Mouse (Mus musculus): ENCODE measurements around the gene Hist2h2aa2.
A peak's percentile ranks its signal among the peaks of the same experiment; 100 is the strongest.

The Hist2h2aa2 gene

DNA sequence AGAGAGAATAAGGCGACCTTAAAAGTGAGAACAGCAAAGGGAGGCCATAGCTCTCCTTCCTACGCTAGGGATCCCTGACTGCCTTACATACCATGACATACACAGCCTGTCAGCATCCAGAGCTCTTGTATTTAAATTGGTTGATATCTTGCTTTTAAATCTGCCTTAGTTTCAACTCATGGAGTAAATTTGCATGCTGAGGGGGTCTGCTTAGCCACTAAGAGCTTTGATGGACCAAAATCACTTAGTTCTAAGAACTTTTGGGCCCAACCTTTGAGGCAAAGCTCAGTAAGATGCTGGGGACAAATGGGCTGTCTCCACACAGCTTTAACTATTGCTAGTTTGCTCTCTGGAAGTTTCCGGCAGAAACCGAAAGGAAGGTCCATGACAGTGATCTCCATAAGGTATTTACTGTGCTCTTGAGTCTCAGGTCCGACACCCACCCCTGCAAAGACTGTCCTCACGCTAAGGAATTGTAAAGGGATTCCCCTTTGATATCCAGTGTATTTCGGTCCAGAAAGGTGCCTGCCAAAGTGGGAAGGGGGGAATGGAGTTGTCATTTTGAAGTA lies 2.7 kb downstream of the Hist2h2aa2 start:
- peak; percentile 16 for DNase-seq (ENCODE audit: low read depth, low spot score)

DNA sequence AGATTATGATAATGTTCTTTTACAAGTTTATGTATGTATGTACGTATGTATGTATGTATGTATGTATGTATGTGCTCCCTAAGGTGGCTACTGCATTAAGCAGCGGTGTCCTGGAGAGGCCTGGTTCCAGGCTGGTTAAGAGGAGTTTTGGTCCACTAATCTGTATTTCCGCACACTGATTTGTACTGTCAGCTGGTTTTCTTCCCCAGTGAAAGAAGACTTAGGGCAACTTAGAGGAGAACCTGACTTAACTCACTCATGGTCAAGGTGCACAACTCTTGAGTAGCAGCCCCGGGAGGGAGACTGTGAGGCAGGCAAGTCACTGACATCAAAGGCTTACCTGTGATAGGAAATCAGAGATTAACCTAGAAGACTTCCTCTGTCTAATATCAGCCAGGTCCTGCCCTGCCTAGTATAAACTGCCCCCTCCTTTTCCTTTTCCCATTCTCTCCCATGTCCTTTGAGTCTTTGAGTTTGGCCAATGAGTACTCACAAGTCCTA lies 3.2 kb downstream of the Hist2h2aa2 start:
- no peak for DNase-seq (ENCODE audit: low read depth, low spot score)

DNA sequence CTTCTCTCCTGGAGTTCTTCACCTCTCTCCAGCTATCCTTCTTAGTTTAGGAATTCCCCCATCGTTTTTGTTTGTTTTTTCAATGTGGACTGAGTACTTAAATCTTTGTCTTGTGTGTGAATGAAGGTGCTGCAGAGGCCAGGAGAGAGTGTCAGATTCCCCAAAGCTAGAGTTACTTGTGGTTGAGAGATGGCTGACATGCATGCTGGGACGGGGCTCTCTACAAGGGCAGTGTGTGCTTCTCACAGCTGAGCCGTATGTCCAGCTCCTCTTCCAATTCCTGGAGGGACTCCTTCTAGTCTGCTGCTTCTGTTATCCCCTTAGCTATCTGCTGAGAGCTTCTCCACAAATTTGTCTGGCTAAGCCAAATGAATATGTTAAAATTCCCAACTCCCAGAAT lies 4.2 kb downstream of the Hist2h2aa2 start:
- DNase-seq (ENCODE audit: low read depth, low spot score), result no peak

- DNase-seq (ENCODE audit: low read depth, low spot score), result peak; percentile 35
Observed at GRCm38 (mm10) chr3:96234914-96235313, 5.2 kb downstream of the Hist2h2aa2 start.

- DNase-seq (ENCODE audit: low read depth, low spot score), result no peak
Observed at GRCm38 (mm10) chr3:96231758-96232120, 8.3 kb downstream of the Hist2h2aa2 start.

GRCm38 (mm10) chr3:96230910-96231757 lies 8.9 kb downstream of the Hist2h2aa2 start:
- no peak for DNase-seq (ENCODE audit: low read depth, low spot score)

DNA sequence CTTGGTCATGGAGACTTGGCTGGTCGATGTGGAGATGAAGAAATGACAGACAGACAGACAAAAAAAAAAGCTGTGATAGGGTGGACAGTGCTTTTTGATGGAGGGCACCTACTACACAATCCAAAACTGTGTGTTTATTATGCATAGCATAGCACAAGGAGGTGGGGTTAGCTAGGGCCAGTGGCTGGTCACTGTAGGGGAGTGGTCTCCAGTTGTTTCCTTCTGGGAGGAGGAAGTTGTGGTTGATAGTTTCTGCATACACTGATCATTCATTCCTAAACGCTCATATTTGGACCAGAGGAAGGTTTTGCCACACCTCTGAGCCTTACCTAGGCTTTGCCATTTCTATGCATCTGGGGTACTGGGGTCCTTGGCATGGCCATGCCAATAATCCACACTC lies 9.7 kb downstream of the Hist2h2aa2 start:
- DNase-seq (ENCODE audit: low read depth, low spot score), result no peak

DNA sequence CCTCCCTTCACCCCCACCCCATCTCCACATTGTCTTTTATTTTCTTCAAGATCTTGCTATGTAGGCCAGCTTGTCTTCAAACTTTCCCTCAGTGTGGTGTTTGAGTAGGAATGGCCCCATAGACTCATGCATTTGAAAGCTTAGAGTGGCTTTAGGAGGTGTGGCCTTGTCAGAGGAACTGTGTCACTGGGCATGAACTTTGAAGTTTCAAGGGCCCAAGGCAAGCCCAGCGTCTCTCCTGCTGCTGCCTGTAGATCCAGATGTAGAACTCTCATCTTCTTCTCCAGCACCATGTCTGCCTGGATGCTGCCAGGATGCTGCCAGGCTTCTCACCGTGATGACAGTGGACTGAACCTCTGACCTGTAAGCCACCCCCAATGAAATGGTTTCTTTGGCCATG lies 11.2 kb downstream of the Hist2h2aa2 start:
- no peak for DNase-seq (ENCODE audit: low read depth, low spot score)

- no peak for DNase-seq (ENCODE audit: low read depth, low spot score)
Observed at GRCm38 (mm10) chr3:96226695-96227648, 13.1 kb downstream of the Hist2h2aa2 start.

DNA sequence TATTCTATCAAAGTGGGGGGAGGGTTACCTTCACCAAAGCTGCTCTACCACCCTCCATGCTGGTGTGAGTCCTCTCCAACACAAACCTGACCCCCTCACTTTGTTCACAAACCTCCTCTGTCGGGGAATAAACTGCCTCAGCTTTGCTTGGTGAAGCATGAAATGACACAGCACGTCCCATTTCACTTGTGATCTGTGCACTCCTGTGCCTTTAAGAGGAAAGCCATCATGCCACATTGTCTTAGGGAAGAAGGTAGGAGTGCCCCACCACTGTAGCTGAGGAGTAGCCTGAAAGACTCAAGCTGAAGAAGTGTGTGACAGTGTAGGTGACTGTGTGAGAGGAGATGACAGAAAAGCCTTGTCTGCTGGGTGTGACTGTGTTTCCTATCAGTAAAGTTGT lies 14.7 kb downstream of the Hist2h2aa2 start:
- no peak for DNase-seq (ENCODE audit: low read depth, low spot score)

DNA sequence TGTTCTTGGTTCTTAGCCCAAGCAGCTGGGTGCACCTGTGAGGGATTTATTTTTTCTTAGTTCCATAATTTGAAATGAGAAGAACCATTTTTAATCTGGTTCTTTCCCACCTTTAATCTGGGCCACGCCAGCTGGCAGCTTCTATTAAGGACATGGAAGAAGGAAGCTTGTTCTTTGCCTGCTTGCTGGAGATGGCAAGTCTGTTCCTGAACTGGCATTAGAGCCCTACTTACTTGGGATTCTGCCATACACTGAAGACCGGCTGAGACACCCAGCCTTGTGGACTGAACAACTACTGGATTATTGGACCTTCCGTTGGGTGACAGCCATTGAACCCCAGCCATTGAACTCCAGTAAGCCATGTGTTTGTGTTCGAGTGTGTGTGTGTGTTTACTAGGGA lies 17.3 kb downstream of the Hist2h2aa2 start:
- no peak for DNase-seq (ENCODE audit: low read depth, low spot score)

- DNase-seq (ENCODE audit: low read depth, low spot score), result no peak
Observed at GRCm38 (mm10) chr3:96221640-96222038, 18.4 kb downstream of the Hist2h2aa2 start.

- DNase-seq (ENCODE audit: low read depth, low spot score), result peak; percentile 95
Observed at GRCm38 (mm10) chr3:96220765-96221639, 19.1 kb downstream of the Hist2h2aa2 start, which contains the start of the genes Hist2h2ac and Hist2h2be. Gene Hist2h2ac (minus strand): TSS chr3:96220880. Gene Hist2h2be (plus strand): TSS chr3:96221119.

GRCm38 (mm10) chr3:96220131-96220764 lies 19.8 kb downstream of the Hist2h2aa2 start:
- peak; percentile 69 for DNase-seq (ENCODE audit: low read depth, low spot score)

- peak; percentile 92 for DNase-seq (ENCODE audit: low read depth, low spot score)
Observed at GRCm38 (mm10) chr3:96219661-96220130, 20.4 kb downstream of the Hist2h2aa2 start, which contains the start of the genes Bola1 and Hist2h2ab. Gene Bola1 (minus strand): TSS chr3:96219709. Gene Hist2h2ab (plus strand): TSS chr3:96219865.

DNA sequence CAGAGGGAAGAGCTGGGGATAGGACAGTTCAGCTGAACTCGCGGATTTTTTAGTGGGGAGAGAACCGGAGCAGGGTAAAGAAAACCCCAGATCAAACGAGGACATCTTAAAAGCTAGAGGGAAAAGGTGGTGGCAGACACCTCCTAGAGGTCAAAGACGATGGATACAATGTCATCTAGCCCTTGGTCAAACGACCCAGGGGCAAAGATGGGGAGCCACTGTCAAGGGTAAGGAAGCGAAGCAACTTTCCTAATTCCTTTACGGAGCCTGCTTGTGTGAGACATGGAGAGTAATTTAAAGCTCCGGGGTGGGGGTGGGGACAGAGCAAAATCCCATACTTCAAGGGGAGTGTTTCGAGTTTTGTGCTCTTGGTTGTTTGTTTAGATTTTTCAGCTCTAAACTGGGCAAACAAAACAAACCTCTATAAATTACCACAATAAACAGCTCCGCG lies 20.9 kb downstream of the Hist2h2aa2 start:
- no peak for DNase-seq (ENCODE audit: low read depth, low spot score)

DNA sequence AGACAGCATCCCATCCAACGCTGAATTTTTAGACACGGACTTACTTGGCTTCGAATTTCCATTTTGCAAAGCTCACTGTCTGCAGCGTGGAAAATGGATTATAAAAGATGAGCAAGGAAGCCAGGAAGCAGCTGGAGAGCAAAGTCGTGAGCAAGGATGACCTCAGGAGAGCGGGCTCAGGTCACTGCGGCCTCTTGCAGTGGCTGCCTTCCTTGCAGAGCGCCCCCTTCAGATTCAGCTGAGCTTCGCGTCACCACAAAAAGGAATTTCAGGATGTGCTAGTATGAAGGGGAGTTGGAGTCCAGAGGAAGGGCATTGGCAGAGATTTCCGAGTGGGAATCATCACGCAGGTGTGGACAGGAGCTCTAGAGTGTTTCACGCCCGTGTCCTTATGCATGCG lies 30.8 kb downstream of the Hist2h2aa2 start:
- no peak for DNase-seq (ENCODE audit: low read depth, low spot score)

- DNase-seq (ENCODE audit: low read depth, low spot score), result no peak
Observed at GRCm38 (mm10) chr3:96207819-96208218, 32.3 kb downstream of the Hist2h2aa2 start.

DNA sequence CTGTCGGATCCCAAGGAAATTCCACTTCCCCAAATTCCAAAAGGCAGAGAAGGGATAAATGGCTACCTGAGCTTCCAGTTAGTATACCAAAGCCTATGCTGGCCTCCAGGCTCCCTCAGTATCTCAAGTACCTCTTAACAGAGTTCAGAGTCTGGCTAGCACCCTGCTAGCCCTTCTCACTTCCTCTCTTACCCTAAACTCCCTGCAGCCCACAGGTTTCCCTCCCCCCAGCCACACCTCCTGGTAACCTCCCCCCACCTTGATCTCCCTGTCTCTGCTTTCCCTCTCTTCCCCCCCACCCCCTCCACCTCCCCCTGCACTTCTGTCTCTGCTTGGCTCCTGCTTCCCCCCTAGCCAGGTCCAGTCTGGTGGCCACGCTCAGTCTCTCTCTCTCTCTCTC lies 40.3 kb downstream of the Hist2h2aa2 start:
- no peak for DNase-seq (ENCODE audit: low read depth, low spot score)
